Mouse (Mus musculus): ENCODE measurements around the gene Tmem200c. TPM values are rescaled to one million over a fixed set of nuclear protein-coding genes. Genes with fewer than 3 reads are reported as not detected.
A peak's percentile ranks its signal among the peaks of the same experiment; 100 is the strongest.

Gene Tmem200c
- polyA plus RNA-seq, 1 experiment from 2014 or later = 1.5 TPM

DNA sequence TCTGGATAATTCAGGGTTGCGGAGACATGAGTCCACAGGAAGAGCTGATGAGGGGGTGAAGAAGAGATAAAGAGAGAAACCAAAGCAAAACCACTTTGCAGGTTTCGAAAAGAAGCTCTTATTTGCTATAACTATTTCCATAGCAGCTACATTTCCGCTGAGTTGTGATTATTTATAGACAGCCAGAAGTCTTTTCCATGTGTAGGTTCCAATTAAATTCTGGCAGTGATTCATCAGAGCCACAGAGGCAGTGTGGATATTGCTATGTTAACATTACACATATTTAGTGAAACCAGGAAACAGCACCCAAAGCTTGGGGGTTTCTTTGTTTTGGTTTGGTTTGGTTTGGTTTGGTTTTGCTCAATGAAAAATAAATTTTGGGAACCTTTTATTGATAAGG, 37.8 kb downstream of the Tmem200c start:
- no peak for DNase-seq (ENCODE audit: low spot score)
- Histone ChIP-seq H3K4me1 (no peaks in the 10 kb centered on the region), H3K4me3 (no peak overlapping the region), H3K27ac (replicated peaks) (no peak overlapping the region), H3K36me3 (replicated peaks) (no peaks in the 10 kb centered on the region), H3K27me3 (replicated peaks; ENCODE audit: low read depth, poor library complexity, severe bottlenecking) (no peaks in the 10 kb centered on the region), H3K9me3 (no peaks in the 10 kb centered on the region)
- WGBS = 86% methylated on average over 3 of the region's 3 CpGs

DNA sequence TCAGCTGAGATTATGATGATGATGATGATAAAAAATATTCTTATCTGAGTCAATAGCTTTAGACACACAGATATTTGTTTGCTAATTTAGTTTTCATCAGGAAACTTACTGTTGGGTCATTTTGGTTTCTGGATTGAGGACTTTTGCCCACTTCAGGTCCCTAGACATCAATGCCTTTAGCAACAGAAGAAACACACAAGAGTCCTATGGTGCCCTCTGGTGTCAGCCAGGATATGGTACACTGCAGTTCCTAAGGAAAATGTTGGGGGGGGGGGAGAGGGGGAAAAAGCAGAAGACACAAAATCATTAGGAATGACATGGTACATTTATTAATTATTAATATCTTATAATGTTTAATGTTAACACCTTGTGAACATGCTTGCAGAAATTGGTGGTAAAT, 42.0 kb downstream of the Tmem200c start:
- Histone ChIP-seq H3K27me3 (replicated peaks; ENCODE audit: low read depth, poor library complexity, severe bottlenecking) (no peaks in the 10 kb centered on the region), H3K27ac (replicated peaks) (no peak overlapping the region), H3K4me1 (no peaks in the 10 kb centered on the region), H3K36me3 (replicated peaks) (no peaks in the 10 kb centered on the region), H3K9me3 (no peaks in the 10 kb centered on the region), H3K4me3 (no peak overlapping the region)
- DNase-seq (ENCODE audit: low spot score) = no peak

- no peak for DNase-seq (ENCODE audit: low spot score)
- no peak overlapping the region for H3K4me3 ChIP-seq
- H3K4me1 ChIP-seq = no peaks in the 10 kb centered on the region; the same call in 1 of the 2 replicates
- no peaks in the 10 kb centered on the region for H3K9me3 ChIP-seq
- no peaks in the 10 kb centered on the region for H3K27me3 ChIP-seq (replicated peaks; ENCODE audit: low read depth, poor library complexity, severe bottlenecking)
- H3K27ac ChIP-seq (replicated peaks) = no peak overlapping the region
- WGBS = 53% methylated on average over 8 of the region's 8 CpGs
- H3K36me3 ChIP-seq (replicated peaks) = no peaks in the 10 kb centered on the region
Measured at GRCm38 (mm10) chr17:68874021-68874420, 47.6 kb downstream of the Tmem200c start.

DNA sequence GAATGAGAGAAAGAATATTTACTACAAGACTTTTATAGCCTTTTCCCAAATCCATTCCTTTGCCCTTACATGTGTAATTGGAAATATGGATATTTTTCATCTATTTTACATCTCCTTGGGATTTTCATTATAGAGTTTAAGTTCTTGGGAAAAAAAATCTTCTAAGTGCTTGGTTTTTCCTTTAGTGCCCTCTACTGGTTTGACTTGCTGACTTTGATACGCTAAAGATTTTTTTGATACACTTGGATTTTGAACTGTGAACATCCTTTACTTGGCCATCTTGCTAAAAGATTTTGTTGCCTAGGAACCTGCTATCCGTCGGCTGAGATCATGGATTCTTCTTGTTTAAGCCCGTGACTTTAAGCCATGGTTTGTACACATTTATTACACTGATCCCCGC, 48.8 kb downstream of the Tmem200c start:
- WGBS = 73% methylated on average over 5 of the region's 5 CpGs
- Histone ChIP-seq H3K27me3 (replicated peaks; ENCODE audit: low read depth, poor library complexity, severe bottlenecking) (no peaks in the 10 kb centered on the region), H3K36me3 (replicated peaks) (no peaks in the 10 kb centered on the region), H3K27ac (replicated peaks) (no peak overlapping the region), H3K4me1 (no peaks in the 10 kb centered on the region; the same call in 1 of the 2 replicates), H3K9me3 (no peaks in the 10 kb centered on the region), H3K4me3 (no peak overlapping the region)
- DNase-seq (ENCODE audit: low spot score) = no peak

DNA sequence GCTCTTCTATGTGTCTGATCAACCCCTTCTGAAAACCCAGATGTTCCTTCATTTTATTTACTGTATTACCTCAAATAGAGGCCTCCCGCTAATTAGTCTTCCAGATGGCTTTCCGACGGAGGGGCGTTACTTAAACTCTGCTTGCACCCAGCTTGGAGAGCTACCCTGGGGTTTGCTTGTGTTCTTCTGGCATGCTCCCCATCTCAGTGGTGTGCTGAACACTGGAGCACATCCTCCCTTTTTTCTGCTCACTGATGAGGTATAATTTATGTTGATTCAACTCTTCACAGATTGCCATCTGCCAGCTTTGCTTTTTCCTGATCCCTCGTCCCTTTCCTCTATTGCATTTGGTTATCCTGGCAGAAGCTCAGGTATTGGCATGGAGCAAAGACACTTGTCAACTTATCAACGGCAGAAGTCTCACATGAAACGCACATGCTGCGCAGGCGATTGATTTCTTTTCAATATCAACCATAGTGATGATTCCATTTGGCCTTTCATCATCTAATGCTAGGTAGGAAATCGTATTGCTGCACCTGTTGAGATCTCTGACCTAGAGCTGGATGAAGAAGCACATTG, 49.6 kb downstream of the Tmem200c start:
- 87% methylated on average over 10 of the region's 10 CpGs for WGBS
- no peak overlapping the region for H3K4me3 ChIP-seq
- H3K36me3 ChIP-seq (replicated peaks) = no peaks in the 10 kb centered on the region

GRCm38 (mm10) chr17:68881725-68882524, 55.5 kb downstream of the Tmem200c start:
- H3K9me3 ChIP-seq = no peaks in the 10 kb centered on the region
- H3K4me1 ChIP-seq = no peaks in the 10 kb centered on the region
- H3K4me3 ChIP-seq = peak overlapping the region; percentile 50
- H3K27me3 ChIP-seq (replicated peaks; ENCODE audit: low read depth, poor library complexity, severe bottlenecking) = no peaks in the 10 kb centered on the region
- WGBS = 17% methylated on average over 21 of the region's 21 CpGs
- no peak overlapping the region for H3K27ac ChIP-seq (replicated peaks)
- peak; percentile 54 for DNase-seq (ENCODE audit: low spot score)
- no peaks in the 10 kb centered on the region for H3K36me3 ChIP-seq (replicated peaks)

More for the DNA sequence above, 49.6 kb downstream of the Tmem200c start:
- Histone ChIP-seq H3K27me3 (replicated peaks; ENCODE audit: low read depth, poor library complexity, severe bottlenecking) (no peaks in the 10 kb centered on the region), H3K4me1 (no peaks in the 10 kb centered on the region; the same call in 1 of the 2 replicates), H3K9me3 (no peaks in the 10 kb centered on the region), H3K27ac (replicated peaks) (no peak overlapping the region)
- no peak for DNase-seq (ENCODE audit: low spot score)

- Histone ChIP-seq H3K27me3 (replicated peaks; ENCODE audit: low read depth, poor library complexity, severe bottlenecking) (no peaks in the 10 kb centered on the region), H3K4me1 (no peaks in the 10 kb centered on the region), H3K36me3 (replicated peaks) (no peaks in the 10 kb centered on the region), H3K27ac (replicated peaks) (no peak overlapping the region), H3K4me3 (no peak overlapping the region), H3K9me3 (no peaks in the 10 kb centered on the region)
- WGBS = 80% methylated on average over 3 of the region's 3 CpGs
- no peak for DNase-seq (ENCODE audit: low spot score)
Measured at GRCm38 (mm10) chr17:68883474-68884083, 57.2 kb downstream of the Tmem200c start.

- no peak for DNase-seq (ENCODE audit: low spot score)
- H3K4me1 ChIP-seq = no peaks in the 10 kb centered on the region
- no peak overlapping the region for H3K4me3 ChIP-seq
- H3K36me3 ChIP-seq (replicated peaks) = no peaks in the 10 kb centered on the region
- no peaks in the 10 kb centered on the region for H3K27me3 ChIP-seq (replicated peaks; ENCODE audit: low read depth, poor library complexity, severe bottlenecking)
- WGBS = 92% methylated on average over 3 of the region's 3 CpGs
- no peak overlapping the region for H3K27ac ChIP-seq (replicated peaks)
- no peaks in the 10 kb centered on the region for H3K9me3 ChIP-seq
Measured at GRCm38 (mm10) chr17:68890672-68891071, 64.2 kb downstream of the Tmem200c start.

Other genes with a start within 250 kb of the Tmem200c start
- gene Epb41l3, start 249.1 kb downstream of the Tmem200c start, polyA plus RNA-seq (2016; fragmentation: Nextera tagmentation; extraction: Ambion mirVana) = 55.7 and 76.4 TPM in 2 replicates